Mouse (Mus musculus) heart, embryonic 11.5 days (tissue): ENCODE data around the gene Fastkd3. TPM values are rescaled to one million over a fixed set of nuclear protein-coding genes. Genes with fewer than 3 reads are reported as not detected.
A peak's percentile ranks its signal among the peaks of the same experiment; 100 is the strongest.

Source experiments
- ATAC-seq: fragments of 200-750 bp; cut with Nextera tagmentation; replicated peaks from 2 replicates; pipeline ENCODE4 v1.8.0; 2017; ENCODE audit warnings: moderate library complexity; ENCODE audit not compliant: insufficient number of reproducible peaks, low FRiP score, low TSS enrichment
- H3K27ac ChIP-seq: fragments of 300-500 bp; sonication (generic); 2 replicates; pipeline ENCODE4 v1.5.1; 2014; ENCODE audit warnings: mild to moderate bottlenecking, low read depth, low read length
- H3K27me3 ChIP-seq: fragments of 300-500 bp; sonication (generic); 2 replicates; pipeline ENCODE4 v1.6.1; 2014; ENCODE audit warnings: mild to moderate bottlenecking, low read length, mixed read lengths; ENCODE audit not compliant: control insufficient read depth, insufficient read depth
- H3K36me3 ChIP-seq: fragments of 300-500 bp; sonication (generic); 2 replicates; pipeline ENCODE4 v1.6.1; 2014; ENCODE audit warnings: mild to moderate bottlenecking, low read length, moderate library complexity, mixed read lengths; ENCODE audit not compliant: control insufficient read depth, insufficient read depth
- H3K4me1 ChIP-seq: fragments of 300-500 bp; sonication (generic); 2 replicates; pipeline ENCODE4 v1.6.1; 2014; ENCODE audit warnings: low read length; ENCODE audit not compliant: control insufficient read depth, insufficient read depth
- H3K4me2 ChIP-seq: fragments of 300-500 bp; sonication (generic); 2 replicates; pipeline ENCODE4 v1.6.1; 2014; ENCODE audit warnings: mild to moderate bottlenecking, moderate library complexity
- H3K4me3 ChIP-seq: fragments of 300-500 bp; sonication (generic); 2 replicates; pipeline ENCODE4 v1.5.1; 2014; ENCODE audit warnings: low read depth, low read length
- H3K9ac ChIP-seq: fragments of 300-500 bp; sonication (generic); 2 replicates; pipeline ENCODE4 v1.6.1; 2014; ENCODE audit warnings: mild to moderate bottlenecking, low read depth, low read length, moderate library complexity
- H3K9me3 ChIP-seq: fragments of 300-500 bp; sonication (generic); replicated peaks from 2 replicates; pipeline ENCODE4 v1.6.1; 2016; ENCODE audit warnings: low read length; ENCODE audit not compliant: control insufficient read depth
- WGBS: fragments of 180-500 bp; shearing (Covaris S2); extraction: QIAGEN DNeasy Blood & Tissue Kit; methylation state at CpG from one replicate; pipeline ENCODE4 v1.1.7; 2014; ENCODE audit not compliant: insufficient replicate concordance; 5-methylcytosine and 5-hydroxymethylcytosine counted together
- polyA plus RNA-seq: library from polyadenylated mRNA; unstranded; fragments of >200 nt; fragmentation: Nextera tagmentation; extraction: Ambion mirVana; gene quantifications from 2 replicates; pipeline ENCODE4 v1.2.1, GENCODE M21; 2014

Gene Fastkd3
- polyA plus RNA-seq, 1 experiment from 2014 or later: 24.9 TPM

DNA sequence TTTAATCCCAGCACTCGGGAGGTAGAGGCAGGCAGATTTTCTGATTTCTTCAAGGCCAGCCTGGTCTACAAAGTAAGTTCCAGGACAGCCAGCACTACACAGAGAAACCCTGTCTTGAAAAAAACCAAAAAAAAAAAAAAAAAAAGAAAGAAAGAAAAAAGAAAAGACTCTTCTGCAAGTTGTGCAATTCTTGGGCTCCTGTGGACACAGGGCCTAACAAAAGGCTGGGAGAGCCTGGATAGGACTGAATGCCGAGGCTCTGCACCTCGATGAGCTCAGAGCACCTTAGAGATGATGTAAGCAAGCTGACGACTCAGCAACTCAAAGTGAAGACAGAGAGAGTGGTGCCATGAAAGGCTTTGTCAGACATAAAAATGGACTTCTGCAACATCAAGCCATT is 7.6 kb upstream of the Fastkd3 start:
- H3K27me3 ChIP-seq: no peaks in the 10 kb centered on the region

DNA sequence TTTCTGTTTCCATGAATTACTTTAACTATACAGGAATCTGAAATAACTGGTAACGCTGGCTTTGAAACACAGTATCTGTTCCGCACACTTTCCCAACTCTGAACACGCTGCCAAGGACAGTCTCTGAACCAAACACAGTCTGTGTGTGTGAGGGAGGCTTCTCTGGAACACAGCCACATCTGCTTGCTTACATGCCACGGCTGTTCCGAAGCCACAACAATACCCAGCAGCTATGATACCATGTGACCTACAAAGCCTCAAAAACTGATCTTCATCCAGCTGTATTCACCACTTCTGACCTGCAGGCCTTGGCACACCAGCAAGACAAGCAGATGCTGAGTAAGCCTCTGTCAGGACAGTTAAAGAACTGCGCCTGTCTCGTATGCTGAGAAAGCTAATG is 4.1 kb upstream of the Fastkd3 start:
- Histone ChIP-seq H3K4me3 (no peak overlapping the region), H3K4me1 (peaks cover 13% of the 10 kb centered on the region), H3K4me2 (no peak overlapping the region), H3K9ac (no peak overlapping the region), H3K27ac (no peak overlapping the region), H3K36me3 (peaks cover 14% of the 10 kb centered on the region; the same call in 1 of the 2 replicates), H3K27me3 (no peaks in the 10 kb centered on the region), H3K9me3 (no peaks in the 10 kb centered on the region)
- ATAC-seq: no peak
- 97% methylated on average over 7 of the region's 7 CpGs for WGBS

More for the DNA sequence above, 7.6 kb upstream of the Fastkd3 start:
- 82% methylated on average over 4 of the region's 4 CpGs for WGBS
- H3K4me3 ChIP-seq: no peak overlapping the region
- H3K9ac ChIP-seq: no peak overlapping the region
- H3K4me1 ChIP-seq: peaks cover 9% of the 10 kb centered on the region; the same call in 1 of the 2 replicates
- H3K4me2 ChIP-seq: no peak overlapping the region
- no peaks in the 10 kb centered on the region for H3K9me3 ChIP-seq
- peaks cover 21% of the 10 kb centered on the region; the same call in 1 of the 2 replicates for H3K36me3 ChIP-seq
- ATAC-seq: no peak
- H3K27ac ChIP-seq: peak overlapping the region; percentile 93; the same call in 1 of the 2 replicates

DNA sequence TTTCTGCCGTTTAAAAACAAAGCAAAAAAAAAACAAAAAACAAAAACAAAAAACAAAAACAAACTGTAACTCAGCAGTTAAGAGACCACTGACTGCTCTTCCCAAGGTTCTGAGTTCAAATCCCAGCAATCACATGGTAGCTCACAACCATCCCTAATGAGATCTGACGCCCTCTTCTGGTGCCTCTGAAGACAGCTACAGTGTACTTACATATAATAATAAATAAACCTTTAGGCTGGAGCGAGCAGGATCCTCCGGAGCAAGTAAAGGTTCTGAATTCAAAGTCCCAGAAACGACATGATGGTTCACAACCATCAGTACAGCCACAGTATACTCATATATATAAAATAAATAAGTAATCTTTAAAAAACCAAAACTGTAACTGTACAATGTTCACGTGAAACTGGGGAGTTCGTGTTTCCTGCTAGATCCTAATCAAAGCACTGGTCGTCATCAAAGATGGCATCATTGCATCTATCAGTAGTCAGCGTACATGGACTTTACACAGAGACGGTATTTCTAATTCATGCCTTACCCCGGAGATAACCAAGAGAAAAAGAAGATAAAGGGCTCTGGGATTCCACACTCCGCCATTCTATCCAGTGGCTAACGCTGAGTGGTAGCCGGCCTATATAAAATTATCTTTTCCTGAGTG is 821 bp upstream of the Fastkd3 start:
- Histone ChIP-seq H3K27ac (peak overlapping the region; percentile 74), H3K9me3 (no peaks in the 10 kb centered on the region), H3K4me1 (peaks cover 6% of the 10 kb centered on the region; the same call in 1 of the 2 replicates), H3K4me3 (peak overlapping the region; percentile 93), H3K36me3 (peaks cover 24% of the 10 kb centered on the region), H3K4me2 (peak overlapping the region; percentile 83), H3K9ac (peak overlapping the region; percentile 88), H3K27me3 (no peaks in the 10 kb centered on the region)
- no peak; the same call in 1 of the 2 replicates for ATAC-seq
- WGBS: 23% methylated on average over 14 of the region's 14 CpGs

DNA sequence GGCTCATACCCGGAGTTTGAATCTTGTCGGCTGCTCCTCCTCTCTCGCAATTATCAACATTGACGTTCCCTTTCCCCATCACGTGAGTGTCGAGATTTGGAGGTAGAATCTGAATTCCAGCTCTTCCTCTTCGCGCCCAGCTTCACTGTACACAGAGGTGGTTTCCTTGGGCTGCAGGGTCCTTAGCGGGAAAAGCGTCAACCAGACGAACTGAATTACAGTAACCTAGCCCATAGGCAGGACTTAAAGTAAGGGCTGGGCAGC is 415 bp downstream of the Fastkd3 start:
- H3K4me1 ChIP-seq: peaks cover 6% of the 10 kb centered on the region; the same call in 1 of the 2 replicates
- H3K9me3 ChIP-seq: no peaks in the 10 kb centered on the region
- no peaks in the 10 kb centered on the region for H3K27me3 ChIP-seq
- WGBS: under 1% methylated on average over 11 of the region's 11 CpGs
- ATAC-seq: no peak
- peak overlapping the region; percentile 83 for H3K4me2 ChIP-seq
- H3K4me3 ChIP-seq: peak overlapping the region; percentile 93
- H3K36me3 ChIP-seq: peaks cover 24% of the 10 kb centered on the region
- H3K27ac ChIP-seq: peak overlapping the region; percentile 74; the same call in 1 of the 2 replicates
- H3K9ac ChIP-seq: peak overlapping the region; percentile 88

DNA sequence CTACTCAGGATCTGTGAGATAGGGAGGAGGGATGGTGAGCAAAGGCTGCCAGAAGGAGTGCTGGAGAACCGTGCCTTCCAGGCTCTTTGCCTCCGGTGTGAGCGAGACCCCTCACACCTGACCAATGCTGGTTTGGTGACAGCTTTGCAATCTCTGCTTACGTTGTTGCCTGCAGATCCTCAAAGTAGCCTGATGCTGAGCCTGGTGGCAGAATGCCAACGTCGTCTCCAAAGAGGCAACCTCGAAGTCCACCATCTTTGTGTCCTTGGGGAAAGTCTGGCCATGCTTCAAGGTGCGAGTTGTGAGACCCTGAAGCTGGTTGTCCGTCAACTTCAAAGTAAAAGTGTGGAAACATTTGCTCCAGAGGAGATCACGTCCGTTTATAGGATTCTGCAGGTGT is 1.9 kb downstream of the Fastkd3 start:
- Histone ChIP-seq H3K9ac (no peak overlapping the region), H3K9me3 (no peaks in the 10 kb centered on the region), H3K36me3 (peaks cover 34% of the 10 kb centered on the region), H3K4me3 (no peak overlapping the region), H3K27me3 (no peaks in the 10 kb centered on the region), H3K4me1 (peaks cover 6% of the 10 kb centered on the region; the same call in 1 of the 2 replicates), H3K4me2 (no peak overlapping the region), H3K27ac (no peak overlapping the region)
- WGBS: 89% methylated on average over 11 of the region's 11 CpGs
- no peak for ATAC-seq

DNA sequence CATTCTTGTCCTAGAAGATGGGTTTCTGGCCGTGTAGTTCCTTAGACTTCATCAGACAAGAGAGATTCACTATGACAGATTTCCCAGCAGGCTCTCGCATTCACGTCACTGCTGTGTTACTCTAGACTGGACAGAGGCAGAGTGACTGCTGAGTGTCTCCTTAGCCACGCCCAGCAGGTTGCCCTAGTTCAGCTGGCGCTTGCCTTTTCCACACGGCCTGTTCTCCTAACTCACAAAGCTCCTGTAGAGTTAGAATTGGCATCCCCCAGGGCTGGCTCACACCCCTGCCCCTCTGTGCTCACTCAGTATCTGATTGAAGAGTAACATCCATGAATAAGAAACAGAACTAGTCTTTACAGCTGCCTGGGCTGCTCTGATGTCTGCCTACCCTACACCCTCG is 3.4 kb downstream of the Fastkd3 start:
- Histone ChIP-seq H3K9ac (no peak overlapping the region), H3K36me3 (peaks cover 40% of the 10 kb centered on the region), H3K4me1 (peaks cover 6% of the 10 kb centered on the region; the same call in 1 of the 2 replicates), H3K27ac (no peak overlapping the region), H3K9me3 (no peaks in the 10 kb centered on the region), H3K4me3 (no peak overlapping the region), H3K27me3 (no peaks in the 10 kb centered on the region), H3K4me2 (no peak overlapping the region)
- no peak for ATAC-seq
- WGBS: 87% methylated on average over 7 of the region's 7 CpGs

DNA sequence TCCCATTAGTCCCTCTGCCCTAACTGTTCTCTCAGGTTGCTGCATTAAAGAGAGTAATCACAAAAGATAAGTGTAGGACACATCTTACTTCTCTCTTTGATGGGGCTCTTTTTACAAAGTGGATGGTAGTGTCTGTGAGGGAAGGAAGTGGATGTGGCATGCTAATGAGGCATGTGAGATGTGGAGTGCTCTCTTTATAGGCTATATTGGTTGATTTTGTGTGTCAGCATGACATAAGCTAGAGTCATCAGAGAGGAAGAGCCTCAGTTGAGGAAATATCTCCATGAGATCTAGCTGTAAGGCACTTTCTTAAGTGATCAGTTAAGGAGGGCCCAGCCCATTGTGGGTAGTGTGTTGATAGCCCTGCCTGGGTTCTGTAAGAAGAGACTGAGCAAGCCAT is 6.3 kb downstream of the Fastkd3 start:
- Histone ChIP-seq H3K9me3 (no peaks in the 10 kb centered on the region), H3K27ac (no peak overlapping the region), H3K36me3 (peaks cover 56% of the 10 kb centered on the region), H3K4me1 (no peaks in the 10 kb centered on the region), H3K4me2 (no peak overlapping the region), H3K9ac (no peak overlapping the region), H3K27me3 (no peaks in the 10 kb centered on the region), H3K4me3 (no peak overlapping the region)
- ATAC-seq: no peak

DNA sequence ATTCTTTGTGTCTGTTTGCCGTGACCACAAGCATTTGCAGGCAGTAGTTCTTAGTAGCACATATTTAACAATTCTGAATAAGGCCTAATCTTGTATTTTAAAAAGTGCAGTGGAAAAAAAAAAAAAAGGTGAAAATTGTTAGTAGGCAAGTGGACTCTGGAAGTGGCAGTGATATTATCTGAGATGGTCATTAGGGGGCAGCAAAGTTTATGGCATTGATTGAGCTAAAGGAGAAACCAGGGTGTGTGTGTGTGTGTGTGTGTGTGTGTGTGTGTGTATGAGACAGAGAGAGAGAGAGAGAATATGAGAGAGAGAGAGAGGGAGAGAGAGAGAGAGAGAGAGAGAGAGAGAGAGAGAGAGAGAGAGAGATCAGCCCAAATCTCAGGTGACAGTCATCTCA is 11.8 kb downstream of the Fastkd3 start:
- H3K4me3 ChIP-seq: no peak overlapping the region
- 68% methylated on average over 1 of the region's 1 CpGs for WGBS
- no peak for ATAC-seq
- no peak overlapping the region for H3K4me2 ChIP-seq
- no peaks in the 10 kb centered on the region for H3K4me1 ChIP-seq
- no peak overlapping the region for H3K9ac ChIP-seq
- H3K36me3 ChIP-seq: peaks cover 24% of the 10 kb centered on the region
- H3K9me3 ChIP-seq: no peaks in the 10 kb centered on the region
- no peak overlapping the region for H3K27ac ChIP-seq
- peaks cover 6% of the 10 kb centered on the region; the same call in 1 of the 2 replicates for H3K27me3 ChIP-seq

DNA sequence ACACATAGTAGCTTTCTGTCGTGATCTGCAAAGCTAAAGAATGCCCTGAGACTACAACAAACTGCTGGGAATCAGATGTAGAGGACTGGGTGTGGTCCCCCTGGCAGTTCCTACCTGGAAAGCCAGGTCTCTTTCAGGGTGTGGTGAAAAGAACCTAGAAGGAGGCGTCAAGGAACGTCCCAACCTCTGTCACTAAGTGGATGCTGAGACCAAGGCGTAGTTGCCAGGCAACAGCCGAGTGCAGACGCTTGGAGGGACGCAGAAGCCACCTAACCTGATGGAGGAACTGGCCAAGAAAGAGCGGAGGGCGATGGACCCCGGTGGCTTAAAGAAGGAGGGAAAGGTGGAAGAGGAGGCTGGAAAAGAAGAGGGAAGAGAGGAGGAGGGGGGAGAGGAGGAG is 15.2 kb downstream of the Fastkd3 start, which contains the start of gene 1700001L19Rik:
TSS of gene 1700001L19Rik (plus strand) at position 223 of the 400 bp plus-strand sequence.
- 10% methylated on average over 10 of the region's 10 CpGs for WGBS

More for the DNA sequence above, 15.2 kb downstream of the Fastkd3 start, which contains the start of gene 1700001L19Rik:
- peak within 1 kb of the TSS; percentile 47 for H3K4me2 ChIP-seq
- peaks cover 6% of the 10 kb centered on the region; the same call in 1 of the 2 replicates for H3K27me3 ChIP-seq
- no peak within 1 kb of the TSS for H3K9ac ChIP-seq
- peaks cover 8% of the 10 kb centered on the region for H3K36me3 ChIP-seq
- no peaks in the 10 kb centered on the region for H3K9me3 ChIP-seq
- H3K27ac ChIP-seq: no peak within 1 kb of the TSS
- ATAC-seq: no peak
- 0 out of 2 replicates have a peak within 1 kb of the TSS, but pooled peaks have one; percentile 10 for H3K4me3 ChIP-seq
- 0 out of 2 replicates have a peak, but pooled peaks cover 4% of the 10 kb centered on the region for H3K4me1 ChIP-seq
